Mouse (Mus musculus) hindbrain, embryonic 16.5 days (tissue): ENCODE data around the gene 2610528A11Rik. TPM values are rescaled to one million over a fixed set of nuclear protein-coding genes. Genes with fewer than 3 reads are reported as not detected.

Experiments
- ATAC-seq: fragments of 200-750 bp; cut with Nextera tagmentation; 2 replicates; pipeline ENCODE4 v1.8.0; 2017; ENCODE audit warnings: moderate TSS enrichment, moderate library complexity
- H3K27ac ChIP-seq: fragments of 300-500 bp; sonication (generic); 2 replicates; pipeline ENCODE4 v1.5.1; 2014; ENCODE audit warnings: low read depth, mild to moderate bottlenecking, control low read depth, low read length, moderate library complexity
- H3K27me3 ChIP-seq: fragments of 300-500 bp; sonication (generic); replicated peaks from 2 replicates; pipeline ENCODE4 v1.6.1; 2014; ENCODE audit warnings: low read length; ENCODE audit not compliant: control insufficient read depth, insufficient read depth
- H3K36me3 ChIP-seq: fragments of 300-500 bp; sonication (generic); 2 replicates; pipeline ENCODE4 v1.6.1; 2014; ENCODE audit warnings: mild to moderate bottlenecking, low read length, moderate library complexity, mixed read lengths; ENCODE audit not compliant: control insufficient read depth, insufficient read depth
- H3K4me1 ChIP-seq: fragments of 300-500 bp; sonication (generic); 2 replicates; pipeline ENCODE4 v1.6.1; 2014; ENCODE audit warnings: low read depth, low read length; ENCODE audit not compliant: control insufficient read depth, insufficient read depth
- H3K4me2 ChIP-seq: fragments of 300-500 bp; sonication (generic); 2 replicates; pipeline ENCODE4 v1.6.1; 2014; ENCODE audit warnings: mild to moderate bottlenecking, low read length, control low read depth, moderate library complexity
- H3K4me3 ChIP-seq: fragments of 300-500 bp; sonication (generic); 2 replicates; pipeline ENCODE4 v1.5.1; 2014; ENCODE audit warnings: mild to moderate bottlenecking, low read length, control low read depth, moderate library complexity
- H3K9ac ChIP-seq: fragments of 300-500 bp; sonication (generic); 2 replicates; pipeline ENCODE4 v1.6.1; 2014; ENCODE audit warnings: low read depth, mild to moderate bottlenecking, control low read depth, low read length, moderate library complexity
- H3K9me3 ChIP-seq: fragments of 300-500 bp; sonication (generic); 2 replicates; pipeline ENCODE4 v1.6.1; 2014; ENCODE audit warnings: mild to moderate bottlenecking, low read length, moderate library complexity; ENCODE audit not compliant: control insufficient read depth
- WGBS: fragments of 180-500 bp; shearing (Covaris S2); extraction: QIAGEN DNeasy Blood & Tissue Kit; methylation state at CpG from one replicate; pipeline ENCODE4 v1.1.7; 2014; 5-methylcytosine and 5-hydroxymethylcytosine counted together
- polyA plus RNA-seq: library from polyadenylated mRNA; unstranded; fragments of >200 nt; fragmentation: Nextera tagmentation; extraction: Ambion mirVana; gene quantifications from 2 replicates; pipeline ENCODE4 v1.2.1, GENCODE M21; 2015

Gene 2610528A11Rik
- polyA plus RNA-seq, 1 experiment from 2014 or later: 0.76 TPM

DNA sequence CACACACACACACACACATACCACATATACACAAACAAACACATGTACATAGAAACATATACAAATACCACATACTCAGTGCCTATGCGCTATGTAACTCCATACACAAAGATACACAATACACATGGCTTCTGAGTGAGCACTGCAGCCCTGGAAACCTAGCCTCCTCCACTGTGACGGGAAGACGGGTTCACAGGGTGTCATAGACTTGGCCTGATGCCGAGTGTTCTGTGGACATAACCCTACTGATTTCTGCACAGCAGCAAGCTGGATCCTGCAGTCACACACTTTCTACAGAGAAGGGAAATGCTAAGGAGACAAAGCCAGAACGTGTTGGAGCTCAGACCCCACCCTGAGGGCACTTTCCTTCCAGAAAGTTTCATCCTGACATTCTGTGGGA, 9.1 kb downstream of the 2610528A11Rik start:
- H3K36me3 ChIP-seq: no peaks in the 10 kb centered on the region
- H3K9me3 ChIP-seq: no peaks in the 10 kb centered on the region
- H3K4me2 ChIP-seq: no peak overlapping the region
- H3K27ac ChIP-seq: no peak overlapping the region
- 65% methylated on average over 5 of the region's 5 CpGs for WGBS
- H3K4me3 ChIP-seq: no peak overlapping the region
- no peaks in the 10 kb centered on the region for H3K4me1 ChIP-seq
- no peak for ATAC-seq
- H3K9ac ChIP-seq: no peak overlapping the region
- H3K27me3 ChIP-seq: no peaks in the 10 kb centered on the region

DNA sequence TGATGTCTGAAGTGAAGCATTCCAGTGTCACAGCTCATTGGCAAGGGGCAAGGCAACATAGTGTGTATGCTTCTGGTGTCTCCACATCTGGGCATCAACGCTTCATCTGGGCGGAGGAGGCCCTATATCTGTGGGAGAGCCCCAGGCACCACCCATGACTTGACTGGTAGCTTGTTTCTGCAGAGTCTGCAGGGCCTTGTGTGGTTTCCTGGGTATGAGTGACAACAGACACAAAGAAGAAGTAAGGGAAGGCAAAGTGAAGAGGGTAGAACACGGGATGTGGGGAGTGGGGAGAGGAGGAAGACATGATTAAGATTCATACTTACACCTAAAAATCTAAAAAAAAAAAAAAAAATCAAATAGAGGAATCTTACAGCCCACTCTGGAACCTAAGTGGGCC, 11.3 kb downstream of the 2610528A11Rik start:
- ATAC-seq: no peak
- Histone ChIP-seq H3K9me3 (no peaks in the 10 kb centered on the region), H3K4me3 (no peak overlapping the region), H3K27me3 (no peaks in the 10 kb centered on the region), H3K4me2 (no peak overlapping the region), H3K4me1 (peaks cover 5% of the 10 kb centered on the region), H3K27ac (no peak overlapping the region), H3K9ac (no peak overlapping the region), H3K36me3 (no peaks in the 10 kb centered on the region)
- WGBS: 76% methylated on average over 3 of the region's 3 CpGs

DNA sequence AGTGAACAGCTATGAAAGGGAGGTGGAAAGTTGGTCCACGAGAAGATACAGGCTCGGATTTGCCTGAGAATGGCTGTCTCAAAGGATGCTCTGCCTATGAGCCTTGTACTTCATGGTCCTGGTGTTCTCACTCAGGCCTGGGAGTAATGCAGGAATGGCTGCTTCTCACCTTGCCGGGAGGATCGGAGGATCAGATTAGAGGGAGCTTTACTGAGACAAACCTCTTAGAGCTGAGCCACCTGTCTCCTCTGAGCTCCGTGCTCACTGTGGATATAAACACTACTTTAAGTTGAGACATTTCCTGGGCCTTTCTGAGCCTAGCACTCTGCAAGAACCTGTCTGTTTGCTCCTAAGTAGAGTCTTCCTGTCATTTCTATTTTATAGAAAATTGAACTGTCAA, 12.3 kb downstream of the 2610528A11Rik start:
- Histone ChIP-seq H3K4me1 (peaks cover 5% of the 10 kb centered on the region), H3K4me3 (no peak overlapping the region), H3K4me2 (no peak overlapping the region), H3K27ac (no peak overlapping the region), H3K27me3 (no peaks in the 10 kb centered on the region), H3K9ac (no peak overlapping the region), H3K36me3 (no peaks in the 10 kb centered on the region), H3K9me3 (no peaks in the 10 kb centered on the region)
- 78% methylated on average over 5 of the region's 5 CpGs for WGBS
- no peak for ATAC-seq

DNA sequence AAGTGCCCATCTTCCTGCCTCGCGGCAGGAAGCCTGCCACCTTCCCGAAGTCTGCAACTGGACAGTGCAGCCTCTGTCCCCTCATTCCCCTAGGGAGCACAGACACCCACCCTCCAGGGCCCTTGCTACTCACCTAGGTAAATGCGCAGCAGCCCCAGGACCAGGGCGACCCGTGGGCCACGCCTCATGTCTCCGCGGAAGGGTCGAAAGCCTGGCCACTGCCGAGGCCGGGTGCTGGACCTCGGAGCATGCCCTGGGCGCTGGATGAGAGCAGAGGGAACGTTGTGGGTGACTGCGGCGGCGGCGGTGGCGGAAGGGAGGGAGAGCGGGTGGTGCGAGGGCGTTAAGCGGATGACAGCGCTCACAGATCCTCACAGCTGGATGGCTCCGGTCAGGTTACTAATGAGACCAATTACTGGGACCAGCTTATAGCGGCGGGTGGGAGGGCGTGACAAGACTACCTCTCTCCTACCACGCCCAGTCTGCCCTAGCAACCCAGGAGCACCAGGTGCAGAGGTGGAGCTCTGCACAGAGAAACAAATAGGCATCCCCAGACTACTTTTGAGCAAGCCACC, 15.8 kb downstream of the 2610528A11Rik start, which contains the start of gene Cdhr1:
TSS of gene Cdhr1 (minus strand) at position 392 of the 575 bp plus-strand sequence.
- no peaks in the 10 kb centered on the region for H3K9me3 ChIP-seq
- H3K9ac ChIP-seq: peak within 1 kb of the TSS; percentile 69
- H3K36me3 ChIP-seq: no peaks in the 10 kb centered on the region
- H3K4me1 ChIP-seq: peaks cover 5% of the 10 kb centered on the region
- peak; percentile 79 for ATAC-seq
- H3K4me2 ChIP-seq: peak within 1 kb of the TSS; percentile 92
- no peaks in the 10 kb centered on the region for H3K27me3 ChIP-seq
- no peak within 1 kb of the TSS for H3K27ac ChIP-seq
- peak within 1 kb of the TSS; percentile 48 for H3K4me3 ChIP-seq
- WGBS: under 1% methylated on average over 30 of the region's 30 CpGs

DNA sequence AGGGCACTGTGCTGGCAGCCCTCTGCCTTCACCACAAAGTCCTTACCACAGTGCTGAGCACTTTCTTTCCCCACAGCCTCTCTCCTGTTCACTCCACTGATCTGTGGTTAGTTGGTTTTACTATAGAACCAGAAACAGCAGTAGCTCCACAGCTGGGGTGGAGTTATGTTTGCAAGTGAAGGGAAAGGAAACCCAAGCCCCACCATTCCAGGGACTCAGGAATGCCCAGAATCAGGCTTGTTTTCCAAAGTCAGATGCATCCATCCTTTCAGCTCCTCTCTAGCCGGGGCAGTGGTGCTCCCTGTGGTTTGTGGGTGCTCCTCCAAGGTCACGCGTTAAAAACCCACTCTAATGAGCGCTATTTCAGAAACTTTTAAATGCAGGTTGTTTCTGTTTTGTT, 18.3 kb downstream of the 2610528A11Rik start:
- Histone ChIP-seq H3K4me3 (no peak overlapping the region), H3K4me2 (no peak overlapping the region), H3K9me3 (no peaks in the 10 kb centered on the region), H3K4me1 (peaks cover 5% of the 10 kb centered on the region), H3K36me3 (no peaks in the 10 kb centered on the region), H3K27me3 (no peaks in the 10 kb centered on the region), H3K9ac (no peak overlapping the region), H3K27ac (no peak overlapping the region)
- ATAC-seq: no peak
- WGBS: 89% methylated on average over 4 of the region's 4 CpGs

DNA sequence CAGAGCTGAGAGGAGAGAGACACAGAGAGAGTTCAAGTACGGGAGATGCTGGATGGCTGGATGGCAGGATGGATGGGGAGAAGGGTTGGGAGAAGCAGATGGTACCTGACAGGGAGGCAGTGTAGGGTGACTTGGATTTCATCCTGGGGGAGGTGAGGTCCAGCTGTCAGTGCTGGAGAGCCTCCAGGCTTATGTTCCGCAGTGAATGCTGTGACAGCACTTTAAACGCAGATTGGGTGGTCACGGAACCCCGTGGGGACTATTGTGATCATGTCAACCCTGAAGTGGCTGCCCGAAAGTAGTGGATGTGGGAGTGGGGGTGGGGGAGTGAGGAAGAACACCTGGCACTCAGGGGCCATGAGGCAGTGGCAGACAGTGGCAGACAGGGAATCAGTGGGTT, 19.4 kb downstream of the 2610528A11Rik start:
- no peak overlapping the region for H3K4me2 ChIP-seq

DNA sequence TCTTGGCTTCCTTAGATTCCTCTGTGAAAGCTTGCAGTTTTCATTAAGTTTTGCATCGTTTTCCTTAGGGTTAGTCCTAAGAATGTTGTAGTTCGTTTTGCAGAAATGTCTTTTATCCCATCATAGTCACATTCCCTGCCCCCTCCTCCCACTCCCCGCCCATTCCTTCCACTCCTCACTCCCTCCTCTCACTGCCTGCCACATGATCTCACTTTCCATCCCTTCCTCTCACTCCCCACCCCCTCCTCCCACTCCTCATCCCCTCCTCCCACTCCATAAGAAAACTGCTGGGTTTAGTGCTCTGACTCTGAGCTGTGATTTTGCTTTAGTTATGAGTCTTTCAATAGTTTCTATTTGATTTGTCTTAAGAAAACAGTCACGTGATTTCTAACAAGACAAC, 30.1 kb downstream of the 2610528A11Rik start:
- Histone ChIP-seq H3K27ac (no peak overlapping the region), H3K9ac (no peak overlapping the region), H3K4me3 (no peak overlapping the region), H3K27me3 (no peaks in the 10 kb centered on the region), H3K4me1 (no peaks in the 10 kb centered on the region), H3K36me3 (no peaks in the 10 kb centered on the region), H3K4me2 (no peak overlapping the region), H3K9me3 (no peaks in the 10 kb centered on the region)
- 37% methylated on average over 4 of the region's 4 CpGs for WGBS
- no peak for ATAC-seq

More for the DNA sequence above, 19.4 kb downstream of the 2610528A11Rik start:
- Histone ChIP-seq H3K9ac (no peak overlapping the region), H3K4me1 (peaks cover 5% of the 10 kb centered on the region), H3K27ac (no peak overlapping the region), H3K4me3 (no peak overlapping the region), H3K9me3 (no peaks in the 10 kb centered on the region), H3K27me3 (no peaks in the 10 kb centered on the region), H3K36me3 (no peaks in the 10 kb centered on the region)
- 47% methylated on average over 6 of the region's 6 CpGs for WGBS
- peak; percentile 43; the same call in 1 of the 2 replicates for ATAC-seq

DNA sequence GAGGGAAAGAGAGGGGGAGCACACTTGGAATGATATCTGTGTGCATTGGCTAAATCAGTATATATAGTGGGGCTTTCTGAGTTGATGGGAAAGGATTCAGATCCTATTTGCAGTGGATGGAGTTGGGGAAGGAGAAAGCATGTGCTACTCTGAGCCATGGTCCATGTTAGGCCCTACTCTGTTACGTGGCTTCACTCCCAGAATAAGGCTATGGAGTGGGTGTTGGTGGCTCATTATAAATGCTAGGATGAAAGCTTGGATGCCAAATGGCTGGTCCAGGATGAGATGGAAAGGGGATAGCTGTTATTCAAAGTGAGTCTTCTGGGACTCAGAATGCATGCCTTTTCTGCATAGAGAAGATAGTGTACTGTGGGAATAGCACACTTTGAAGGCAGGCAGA, 33.1 kb downstream of the 2610528A11Rik start:
- Histone ChIP-seq H3K4me1 (no peaks in the 10 kb centered on the region), H3K9ac (no peak overlapping the region), H3K27me3 (no peaks in the 10 kb centered on the region), H3K4me3 (no peak overlapping the region), H3K9me3 (no peaks in the 10 kb centered on the region), H3K4me2 (no peak overlapping the region), H3K36me3 (no peaks in the 10 kb centered on the region), H3K27ac (no peak overlapping the region)
- WGBS: 82% methylated on average over 1 of the region's 1 CpGs
- ATAC-seq: no peak

DNA sequence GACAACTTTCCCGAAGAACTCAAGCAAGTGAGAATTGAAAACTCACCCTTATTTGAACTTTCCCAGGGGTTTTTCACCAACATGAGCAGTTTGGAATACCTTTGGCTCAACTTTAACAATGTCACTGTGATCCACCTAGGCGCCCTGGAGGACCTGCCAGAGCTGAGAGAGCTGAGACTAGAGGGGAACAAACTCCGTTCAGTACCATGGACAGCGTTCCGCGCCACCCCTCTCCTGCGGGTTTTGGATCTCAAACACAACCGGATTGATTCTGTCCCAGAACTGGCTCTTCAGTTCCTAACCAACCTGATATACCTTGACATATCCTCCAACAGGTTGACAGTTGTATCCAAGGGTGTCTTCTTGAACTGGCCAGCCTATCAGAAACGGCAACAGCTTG, 45.3 kb downstream of the 2610528A11Rik start:
- 18% methylated on average over 9 of the region's 9 CpGs for WGBS

DNA sequence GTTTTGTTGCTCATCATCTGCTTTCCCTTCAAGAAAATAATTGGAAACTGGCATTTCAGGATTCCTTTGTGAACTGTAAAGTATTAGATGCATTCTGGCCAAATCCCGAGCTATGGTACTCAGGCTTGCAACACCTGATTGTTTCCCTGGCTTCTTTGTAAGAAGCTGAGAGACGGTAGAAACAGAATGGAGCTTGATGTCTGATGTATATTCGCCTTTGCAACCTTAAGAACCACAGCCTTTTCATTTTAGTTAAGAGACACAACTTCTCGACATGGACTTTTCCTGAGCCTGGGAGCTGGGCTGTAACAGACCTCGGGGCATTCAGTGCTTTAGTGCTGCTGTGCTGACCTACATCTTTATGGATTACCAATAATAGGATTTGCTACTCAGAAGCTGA, 46.2 kb downstream of the 2610528A11Rik start, which contains the start of gene Lrit2:
TSS of gene Lrit2 (plus strand) at position 301 of the 400 bp plus-strand sequence.
- no peaks in the 10 kb centered on the region for H3K36me3 ChIP-seq
- ATAC-seq: no peak
- H3K4me3 ChIP-seq: no peak within 1 kb of the TSS
- no peaks in the 10 kb centered on the region for H3K9me3 ChIP-seq
- no peaks in the 10 kb centered on the region for H3K4me1 ChIP-seq
- H3K27ac ChIP-seq: no peak within 1 kb of the TSS
- H3K4me2 ChIP-seq: no peak within 1 kb of the TSS
- no peak within 1 kb of the TSS for H3K9ac ChIP-seq
- no peaks in the 10 kb centered on the region for H3K27me3 ChIP-seq
- 81% methylated on average over 5 of the region's 5 CpGs for WGBS

More for the DNA sequence above, 45.3 kb downstream of the 2610528A11Rik start:
- Histone ChIP-seq H3K27me3 (no peaks in the 10 kb centered on the region), H3K4me3 (no peak overlapping the region), H3K9ac (no peak overlapping the region), H3K4me1 (no peaks in the 10 kb centered on the region), H3K36me3 (no peaks in the 10 kb centered on the region), H3K27ac (no peak overlapping the region), H3K9me3 (no peaks in the 10 kb centered on the region), H3K4me2 (no peak overlapping the region)
- no peak for ATAC-seq
